Mouse (Mus musculus): Measurements from ENCODE around the gene Gzmb. TPM values are rescaled to one million over a fixed set of nuclear protein-coding genes. Genes with fewer than 3 reads are reported as not detected.
"Not testable (repeated sequence)": the region's sequence is repeated elsewhere in the genome, so short reads cannot be mapped to it uniquely, and the experiment has no call there.

Gzmb gene
- polyA plus RNA-seq, 1 experiment from 2014 or later: not detected

- WGBS: 69% methylated on average over 5 of the region's 5 CpGs
- H3K4me2 ChIP-seq: no peak overlapping the region
- no peaks in the 10 kb centered on the region for H3K27me3 ChIP-seq (replicated peaks)
- H3K9me3 ChIP-seq: no peaks in the 10 kb centered on the region
- H3K36me3 ChIP-seq (replicated peaks): no peaks in the 10 kb centered on the region
- H3K4me3 ChIP-seq: no peak overlapping the region
- no peak overlapping the region for H3K9ac ChIP-seq
- H3K27ac ChIP-seq: no peak overlapping the region
- no peak for ATAC-seq (replicated peaks)
- H3K4me1 ChIP-seq: no peaks in the 10 kb centered on the region
These were observed 19.0 kb upstream of the Gzmb start for GRCm38 (mm10) chr14:56281090-56281489.

DNA sequence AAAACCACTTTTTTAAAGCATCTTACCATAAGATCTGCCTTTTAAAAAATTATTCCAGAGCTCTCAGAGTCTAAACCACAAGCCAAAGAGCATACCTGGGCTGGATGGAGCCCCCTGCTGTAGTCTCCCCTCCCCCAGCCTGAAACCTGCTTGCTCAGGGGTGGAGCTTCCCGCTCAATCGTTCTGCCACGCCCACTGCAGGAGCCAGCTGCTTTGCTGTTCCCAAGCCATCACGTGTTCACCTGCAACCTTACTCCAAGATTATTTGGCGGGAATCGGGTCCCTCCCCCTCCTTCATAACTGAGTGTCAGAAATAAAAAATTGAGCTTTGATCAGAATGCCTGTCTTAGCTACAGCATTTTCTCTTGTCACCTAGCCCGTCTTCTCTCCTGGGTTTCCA lies 16.6 kb upstream of the Gzmb start:
- not testable (repeated sequence) for H3K9me3 ChIP-seq; H3K27me3 ChIP-seq (replicated peaks); H3K4me2 ChIP-seq; H3K27ac ChIP-seq; ATAC-seq (replicated peaks); H3K4me1 ChIP-seq; H3K4me3 ChIP-seq; H3K36me3 ChIP-seq (replicated peaks); H3K9ac ChIP-seq
- 55% methylated on average over 7 of the region's 7 CpGs for WGBS

DNA sequence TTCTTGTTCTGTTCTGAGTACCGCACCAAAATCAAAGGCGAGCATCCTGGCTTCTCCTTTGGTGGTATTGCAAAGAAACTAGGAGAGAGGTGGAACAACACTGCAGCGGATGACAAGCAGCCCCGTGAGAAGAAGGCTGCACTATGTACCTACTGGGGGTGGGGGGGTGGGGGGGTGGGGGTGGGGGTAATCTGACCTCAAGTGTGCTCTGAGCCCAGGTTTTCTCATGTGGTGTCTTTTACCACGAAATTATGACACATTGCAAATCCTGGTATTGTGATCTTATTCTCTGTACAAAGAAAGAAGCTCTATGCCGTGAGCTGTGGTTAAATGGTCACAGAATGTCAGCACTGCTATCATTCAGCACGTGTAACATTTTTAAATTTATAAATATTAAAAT lies 14.0 kb upstream of the Gzmb start:
- not testable (repeated sequence) for H3K4me3 ChIP-seq; H3K27me3 ChIP-seq (replicated peaks); ATAC-seq (replicated peaks); H3K27ac ChIP-seq; H3K9me3 ChIP-seq; H3K9ac ChIP-seq; H3K4me1 ChIP-seq; H3K4me2 ChIP-seq; H3K36me3 ChIP-seq (replicated peaks)
- WGBS: 88% methylated on average over 7 of the region's 7 CpGs

- H3K27me3 ChIP-seq (replicated peaks): no peaks in the 10 kb centered on the region
- no peak for ATAC-seq (replicated peaks)
- H3K36me3 ChIP-seq (replicated peaks): no peaks in the 10 kb centered on the region
- H3K4me1 ChIP-seq: no peaks in the 10 kb centered on the region
- H3K27ac ChIP-seq: no peak overlapping the region
- WGBS: 98% methylated on average over 1 of the region's 1 CpGs
- H3K4me3 ChIP-seq: no peak overlapping the region
- H3K9me3 ChIP-seq: no peaks in the 10 kb centered on the region
- H3K4me2 ChIP-seq: no peak overlapping the region
- H3K9ac ChIP-seq: no peak overlapping the region
These were observed 4.0 kb upstream of the Gzmb start for GRCm38 (mm10) chr14:56266109-56266508.

- Histone ChIP-seq H3K36me3 (replicated peaks) (no peaks in the 10 kb centered on the region), H3K4me2 (no peak overlapping the region), H3K9me3 (no peaks in the 10 kb centered on the region), H3K4me3 (no peak overlapping the region), H3K4me1 (no peaks in the 10 kb centered on the region), H3K27ac (no peak overlapping the region), H3K27me3 (replicated peaks) (no peaks in the 10 kb centered on the region), H3K9ac (no peak overlapping the region)
- ATAC-seq (replicated peaks): no peak
These were observed 21.7 kb downstream of the Gzmb start for GRCm38 (mm10) chr14:56240409-56240808.

- no peaks in the 10 kb centered on the region for H3K9me3 ChIP-seq
- WGBS: 83% methylated on average over 2 of the region's 2 CpGs
- ATAC-seq (replicated peaks): no peak
- H3K9ac ChIP-seq: no peak within 1 kb of the TSS
- no peak within 1 kb of the TSS for H3K27ac ChIP-seq
- H3K4me3 ChIP-seq: no peak within 1 kb of the TSS
- no peaks in the 10 kb centered on the region for H3K36me3 ChIP-seq (replicated peaks)
- H3K4me2 ChIP-seq: no peak within 1 kb of the TSS
- no peaks in the 10 kb centered on the region for H3K27me3 ChIP-seq (replicated peaks)
- H3K4me1 ChIP-seq: no peaks in the 10 kb centered on the region
These were observed 27.5 kb downstream of the Gzmb start, which contains the start of gene Gzmc for GRCm38 (mm10) chr14:56234556-56234955. Gene Gzmc, minus strand, starts transcription at chr14:56234656.

GRCm38 (mm10) chr14:56211317-56211716 lies 50.7 kb downstream of the Gzmb start, which contains the start of gene Gzmf:
Gene Gzmf, minus strand, starts transcription at chr14:56211417.
- no peaks in the 10 kb centered on the region for H3K9me3 ChIP-seq
- no peak within 1 kb of the TSS for H3K4me2 ChIP-seq
- H3K27ac ChIP-seq: no peak within 1 kb of the TSS
- H3K4me1 ChIP-seq: no peaks in the 10 kb centered on the region
- no peak within 1 kb of the TSS for H3K4me3 ChIP-seq
- WGBS: 83% methylated on average over 4 of the region's 4 CpGs
- no peak for ATAC-seq (replicated peaks)
- H3K36me3 ChIP-seq (replicated peaks): no peaks in the 10 kb centered on the region
- H3K9ac ChIP-seq: no peak within 1 kb of the TSS
- no peaks in the 10 kb centered on the region for H3K27me3 ChIP-seq (replicated peaks)

Other genes starting within 250 kb of the Gzmb start
- not detected in 2 replicates for gene Mcpt1, start 244.3 kb downstream of the Gzmb start, polyA plus RNA-seq (2015; fragmentation: Nextera tagmentation; extraction: Ambion mirVana)
- not detected in 2 replicates for gene Mcpt9, start 231.8 kb downstream of the Gzmb start, polyA plus RNA-seq (2015; fragmentation: Nextera tagmentation; extraction: Ambion mirVana)
- gene Mcpt2, start 220.2 kb downstream of the Gzmb start, polyA plus RNA-seq (2015; fragmentation: Nextera tagmentation; extraction: Ambion mirVana): not detected in 2 replicates
- gene Mcpt4, start 199.9 kb downstream of the Gzmb start, polyA plus RNA-seq (2015; fragmentation: Nextera tagmentation; extraction: Ambion mirVana): 0.15 TPM in 1 of 2 replicates, not detected in the other
- not detected in 2 replicates for gene Mcpt8, start 177.0 kb downstream of the Gzmb start, polyA plus RNA-seq (2015; fragmentation: Nextera tagmentation; extraction: Ambion mirVana)
- gene Ctsg, start 159.7 kb downstream of the Gzmb start, polyA plus RNA-seq (2015; fragmentation: Nextera tagmentation; extraction: Ambion mirVana): not detected in 2 replicates
- gene Gzme, start 141.6 kb downstream of the Gzmb start, polyA plus RNA-seq (2015; fragmentation: Nextera tagmentation; extraction: Ambion mirVana): not detected in 2 replicates
- not detected in 2 replicates for gene Gzmd, start 129.7 kb downstream of the Gzmb start, polyA plus RNA-seq (2015; fragmentation: Nextera tagmentation; extraction: Ambion mirVana)
- not detected in 2 replicates for gene Gzmg, start 102.7 kb downstream of the Gzmb start, polyA plus RNA-seq (2015; fragmentation: Nextera tagmentation; extraction: Ambion mirVana)
- not detected in 2 replicates for gene Gzmn, start 87.7 kb downstream of the Gzmb start, polyA plus RNA-seq (2015; fragmentation: Nextera tagmentation; extraction: Ambion mirVana)
- gene Gzmf, start 50.8 kb downstream of the Gzmb start, polyA plus RNA-seq (2015; fragmentation: Nextera tagmentation; extraction: Ambion mirVana): not detected in 2 replicates
- not detected in 2 replicates for gene Gzmc, start 27.6 kb downstream of the Gzmb start, polyA plus RNA-seq (2015; fragmentation: Nextera tagmentation; extraction: Ambion mirVana)
- gene Atp12a, start 102.8 kb upstream of the Gzmb start, polyA plus RNA-seq (2015; fragmentation: Nextera tagmentation; extraction: Ambion mirVana): 0.10 and 0.28 TPM in 2 replicates
- 1.0 and 1.3 TPM in 2 replicates for gene Rnf17, start 140.3 kb upstream of the Gzmb start, polyA plus RNA-seq (2015; fragmentation: Nextera tagmentation; extraction: Ambion mirVana)